Mouse (Mus musculus) cerebellum, adult 9-10 months (tissue): ENCODE measurements around the gene Efcab5.
"Not testable (repeated sequence)": the region's sequence is repeated elsewhere in the genome, so short reads cannot be mapped to it uniquely, and the experiment has no call there.

Experiments
- DNase-seq: peaks from one replicate; pipeline ENCODE4 v3.0.0; 2022

Efcab5 gene

GRCm38 (mm10) chr11:77094136-77094535, 94.6 kb downstream of the Efcab5 start:
- no peak for DNase-seq

GRCm38 (mm10) chr11:77093208-77093607, 95.6 kb downstream of the Efcab5 start:
- no peak for DNase-seq

- DNase-seq: no peak
These were observed 99.6 kb downstream of the Efcab5 start for GRCm38 (mm10) chr11:77089162-77089561.

GRCm38 (mm10) chr11:77087004-77087403, 101.8 kb downstream of the Efcab5 start:
- no peak for DNase-seq

- no peak for DNase-seq
These were observed 104.6 kb downstream of the Efcab5 start for GRCm38 (mm10) chr11:77084001-77084682.

- no peak for DNase-seq
These were observed 109.4 kb downstream of the Efcab5 start for GRCm38 (mm10) chr11:77079361-77079760.

- DNase-seq: peak; percentile 89
These were observed 110.3 kb downstream of the Efcab5 start, which contains the start of gene Nsrp1 for GRCm38 (mm10) chr11:77078273-77079134. Nsrp1 (minus strand) TSS chr11:77078435.

GRCm38 (mm10) chr11:77077792-77078191, 111.0 kb downstream of the Efcab5 start:
- DNase-seq: peak; percentile 34

GRCm38 (mm10) chr11:77077331-77077730, 111.4 kb downstream of the Efcab5 start:
- not testable (repeated sequence) for DNase-seq

GRCm38 (mm10) chr11:77070721-77071120, 118.0 kb downstream of the Efcab5 start:
- no peak for DNase-seq

- DNase-seq: no peak
These were observed 119.9 kb downstream of the Efcab5 start for GRCm38 (mm10) chr11:77068825-77069224.

- no peak for DNase-seq
These were observed 125.4 kb downstream of the Efcab5 start for GRCm38 (mm10) chr11:77063406-77063805.

GRCm38 (mm10) chr11:77061951-77062350, 126.8 kb downstream of the Efcab5 start:
- DNase-seq: no peak

- no peak for DNase-seq
These were observed 146.0 kb downstream of the Efcab5 start for GRCm38 (mm10) chr11:77042816-77043215.

- no peak for DNase-seq
These were observed 146.9 kb downstream of the Efcab5 start for GRCm38 (mm10) chr11:77041891-77042290.
